26 mouse cellular contexts compared by ENCODE assay signal in the genomic region with DNA sequence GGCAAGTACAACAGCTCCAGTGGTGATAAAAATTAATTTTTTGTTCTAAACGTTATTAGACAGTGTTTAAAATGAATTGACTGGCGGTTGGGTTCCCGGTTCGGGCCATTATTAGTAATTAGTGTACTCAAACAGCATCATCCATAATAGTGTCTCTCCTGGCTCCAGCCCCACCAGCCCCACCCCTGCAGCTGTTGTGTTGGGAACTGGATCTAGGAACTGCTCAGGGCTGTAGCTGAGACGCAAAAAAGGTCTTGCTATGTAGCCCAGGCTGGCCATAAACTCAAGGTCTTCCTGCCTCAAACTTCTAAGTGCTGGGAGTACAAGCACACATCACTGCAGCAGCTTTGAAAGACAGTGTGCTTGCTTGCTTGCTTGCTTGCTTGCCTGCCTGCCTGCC.
"Had no signal": no experiment of that assay in that cellular context is flagged by ENCODE, and none has a peak within 500 bp of the region (broad histone marks: within the 10 kb centered on the region; RNA-seq: fewer than 3 reads in every experiment).

No protein-coding gene starts in this region.

- H3K4me3 ChIP-seq: embryonic facial prominence, embryonic 10.5 days; embryonic facial prominence, embryonic 12.5 days; embryonic facial prominence, embryonic 13.5 days; embryonic facial prominence, embryonic 15.5 days; erythroblast, embryonic 14.5 days; forebrain, embryonic 10.5 days; forebrain, embryonic 12.5 days; forebrain, embryonic 13.5 days; forebrain, embryonic 15.5 days; gastrocnemius, adult 2 months; heart, adult 2 months had no signal

- H3K4me2 ChIP-seq: embryonic facial prominence, embryonic 12.5 days; embryonic facial prominence, embryonic 13.5 days; embryonic facial prominence, embryonic 15.5 days; forebrain, embryonic 12.5 days; forebrain, embryonic 13.5 days; forebrain, embryonic 15.5 days had no signal

- DNase-seq: cerebellum, adult 8-10 months; cerebellum, adult 9-10 months; cerebellum, adult 9-11 months; cerebellum, postnatal 10 days; cerebellum, postnatal 14 days; cerebellum, postnatal 25 days; cerebellum, postnatal 36 days; embryo, embryonic 11 days; forebrain, postnatal 0 days; gastrocnemius, adult 2 months; gastrocnemius, postnatal 10 days; gastrocnemius, postnatal 14 days; gastrocnemius, postnatal 25 days; gastrocnemius, postnatal 36 days; heart, adult 11 months; heart, adult 18-20 months; heart, adult 2 months had no signal

- H3K27me3 ChIP-seq: embryonic facial prominence, embryonic 15.5 days had no signal

- H3K36me3 ChIP-seq: embryonic facial prominence, embryonic 10.5 days; embryonic facial prominence, embryonic 12.5 days; embryonic facial prominence, embryonic 13.5 days; embryonic facial prominence, embryonic 15.5 days; forebrain, embryonic 10.5 days; forebrain, embryonic 12.5 days; forebrain, embryonic 15.5 days had no signal
